Mouse (Mus musculus): ENCODE measurements around the gene Ccdc73.

DNA sequence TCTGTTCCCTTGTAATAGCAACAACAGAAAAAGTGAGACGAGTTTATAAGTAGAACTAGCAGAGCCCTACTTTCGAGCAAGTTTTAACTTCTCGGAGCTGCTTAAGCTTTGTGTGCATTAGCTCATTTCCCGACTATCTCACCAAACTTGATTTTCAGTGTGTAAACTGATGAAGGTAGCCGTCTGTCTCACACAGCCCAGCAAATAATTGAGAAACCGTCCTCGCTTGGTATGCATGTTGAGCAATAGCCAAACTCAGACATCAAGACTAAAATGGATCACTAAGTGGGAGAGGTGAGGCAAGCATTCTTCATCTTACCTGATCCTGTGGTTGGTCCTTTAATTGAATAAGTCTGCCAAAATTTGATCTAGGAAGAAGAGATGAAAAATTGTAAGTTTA, 25.9 kb upstream of the Ccdc73 start:
- TF ChIP-seq CTCF (IDR thresholded peaks at IDR 0.05; ENCODE audit: control insufficient read depth, insufficient read depth, insufficient replicate concordance, low read depth, low read length): no peak
- TF ChIP-seq POLR2A (IDR thresholded peaks at IDR 0.05; ENCODE audit: control insufficient read depth, low read depth, low read length): no peak

Measured in testis, adult 2 months (tissue).